Mouse (Mus musculus): ENCODE measurements around the gene Ern1. TPM values are rescaled to one million over a fixed set of nuclear protein-coding genes. Genes with fewer than 3 reads are reported as not detected.

Ern1 gene
- total and polyA plus RNA-seq, 2 experiments from 2014 or later: 3.0 to 11.6 TPM

- no peak for TF ChIP-seq CTCF (IDR thresholded peaks at IDR 0.05; ENCODE audit: low read depth)
- no peak overlapping the region for H3K27ac ChIP-seq
- H3K4me1 ChIP-seq (ENCODE audit: insufficient read depth, low read length): 0 out of 2 replicates have a peak, but pooled peaks cover 5% of the 10 kb centered on the region
- peaks cover 13% of the 10 kb centered on the region; the same call in 1 of the 2 replicates for H3K36me3 ChIP-seq (ENCODE audit: insufficient read depth, low read length)
- DNase-seq (ENCODE audit: low spot score): no peak
- H3K27me3 ChIP-seq (ENCODE audit: insufficient read depth, low read length): no peaks in the 10 kb centered on the region
- H3K4me3 ChIP-seq (ENCODE audit: low read length): no peak overlapping the region
- ATAC-seq: peak; percentile 64
- H3K4me2 ChIP-seq (ENCODE audit: low read depth, low read length): no peak overlapping the region
- no peak overlapping the region for H3K9ac ChIP-seq (replicated peaks; ENCODE audit: low read length)
- WGBS: 43% methylated on average over 16 of the region's 16 CpGs
- H3K9me3 ChIP-seq (ENCODE audit: low read length): no peaks in the 10 kb centered on the region
Measured at GRCm38 (mm10) chr11:106515079-106515745, 27.6 kb upstream of the Ern1 start.

- no peak for ATAC-seq
- 71% methylated on average over 5 of the region's 5 CpGs for WGBS
- H3K9ac ChIP-seq (replicated peaks; ENCODE audit: low read length): no peak overlapping the region
Measured at GRCm38 (mm10) chr11:106514446-106514845, 26.8 kb upstream of the Ern1 start.

GRCm38 (mm10) chr11:106513166-106513565, 25.5 kb upstream of the Ern1 start:
- WGBS: 32% methylated on average over 2 of the region's 2 CpGs
- DNase-seq (ENCODE audit: low spot score): peak; percentile 78
- Histone ChIP-seq H3K4me2 (ENCODE audit: low read depth, low read length) (no peak overlapping the region), H3K9ac (replicated peaks; ENCODE audit: low read length) (no peak overlapping the region), H3K4me1 (ENCODE audit: insufficient read depth, low read length) (0 out of 2 replicates have a peak, but pooled peaks cover 5% of the 10 kb centered on the region), H3K9me3 (ENCODE audit: low read length) (no peaks in the 10 kb centered on the region), H3K4me3 (ENCODE audit: low read length) (no peak overlapping the region), H3K36me3 (ENCODE audit: insufficient read depth, low read length) (peaks cover 21% of the 10 kb centered on the region), H3K27ac (no peak overlapping the region), H3K27me3 (ENCODE audit: insufficient read depth, low read length) (no peaks in the 10 kb centered on the region)
- TF ChIP-seq CTCF (IDR thresholded peaks at IDR 0.05; ENCODE audit: low read depth): peak; percentile 83
- peak; percentile 79; the same call in 1 of the 2 replicates for ATAC-seq

More at GRCm38 (mm10) chr11:106514446-106514845, 26.8 kb upstream of the Ern1 start:
- DNase-seq (ENCODE audit: low spot score): no peak
- Histone ChIP-seq H3K4me1 (ENCODE audit: insufficient read depth, low read length) (0 out of 2 replicates have a peak, but pooled peaks cover 5% of the 10 kb centered on the region), H3K4me3 (ENCODE audit: low read length) (no peak overlapping the region), H3K9me3 (ENCODE audit: low read length) (no peaks in the 10 kb centered on the region), H3K27ac (no peak overlapping the region), H3K36me3 (ENCODE audit: insufficient read depth, low read length) (peaks cover 13% of the 10 kb centered on the region; the same call in 1 of the 2 replicates), H3K4me2 (ENCODE audit: low read depth, low read length) (no peak overlapping the region), H3K27me3 (ENCODE audit: insufficient read depth, low read length) (no peaks in the 10 kb centered on the region)
- TF ChIP-seq CTCF (IDR thresholded peaks at IDR 0.05; ENCODE audit: low read depth): no peak

- Histone ChIP-seq H3K27ac (no peak overlapping the region), H3K27me3 (ENCODE audit: insufficient read depth, low read length) (no peaks in the 10 kb centered on the region), H3K4me3 (ENCODE audit: low read length) (no peak overlapping the region), H3K4me2 (ENCODE audit: low read depth, low read length) (no peak overlapping the region), H3K9ac (replicated peaks; ENCODE audit: low read length) (no peak overlapping the region), H3K9me3 (ENCODE audit: low read length) (no peaks in the 10 kb centered on the region), H3K36me3 (ENCODE audit: insufficient read depth, low read length) (peaks cover 21% of the 10 kb centered on the region), H3K4me1 (ENCODE audit: insufficient read depth, low read length) (0 out of 2 replicates have a peak, but pooled peaks cover 5% of the 10 kb centered on the region)
- no peak for TF ChIP-seq CTCF (IDR thresholded peaks at IDR 0.05; ENCODE audit: low read depth)
- ATAC-seq: no peak
- DNase-seq (ENCODE audit: low spot score): no peak
- 95% methylated on average over 7 of the region's 7 CpGs for WGBS
Measured at GRCm38 (mm10) chr11:106512006-106512390, 24.3 kb upstream of the Ern1 start.

- Histone ChIP-seq H3K4me3 (ENCODE audit: low read length) (no peak overlapping the region), H3K4me2 (ENCODE audit: low read depth, low read length) (no peak overlapping the region), H3K9me3 (ENCODE audit: low read length) (no peaks in the 10 kb centered on the region), H3K36me3 (ENCODE audit: insufficient read depth, low read length) (peaks cover 21% of the 10 kb centered on the region), H3K9ac (replicated peaks; ENCODE audit: low read length) (no peak overlapping the region), H3K27ac (no peak overlapping the region), H3K27me3 (ENCODE audit: insufficient read depth, low read length) (no peaks in the 10 kb centered on the region), H3K4me1 (ENCODE audit: insufficient read depth, low read length) (0 out of 2 replicates have a peak, but pooled peaks cover 5% of the 10 kb centered on the region)
- no peak for ATAC-seq
- no peak for DNase-seq (ENCODE audit: low spot score)
- TF ChIP-seq CTCF (IDR thresholded peaks at IDR 0.05; ENCODE audit: low read depth): no peak
- 90% methylated on average over 14 of the region's 14 CpGs for WGBS
Measured at GRCm38 (mm10) chr11:106511236-106512005, 23.8 kb upstream of the Ern1 start.

- H3K9ac ChIP-seq (replicated peaks; ENCODE audit: low read length): no peak overlapping the region
- no peak for ATAC-seq
- DNase-seq (ENCODE audit: low spot score): no peak
- no peaks in the 10 kb centered on the region for H3K9me3 ChIP-seq (ENCODE audit: low read length)
- H3K27me3 ChIP-seq (ENCODE audit: insufficient read depth, low read length): no peaks in the 10 kb centered on the region
- H3K4me3 ChIP-seq (ENCODE audit: low read length): no peak overlapping the region
- no peak overlapping the region for H3K4me2 ChIP-seq (ENCODE audit: low read depth, low read length)
- peaks cover 21% of the 10 kb centered on the region for H3K36me3 ChIP-seq (ENCODE audit: insufficient read depth, low read length)
- no peak overlapping the region for H3K27ac ChIP-seq
- TF ChIP-seq CTCF (IDR thresholded peaks at IDR 0.05; ENCODE audit: low read depth): no peak
- no peaks in the 10 kb centered on the region for H3K4me1 ChIP-seq (ENCODE audit: insufficient read depth, low read length)
- 90% methylated on average over 7 of the region's 7 CpGs for WGBS
Measured at GRCm38 (mm10) chr11:106507638-106508037, 20.0 kb upstream of the Ern1 start.
